In the genomic region with DNA sequence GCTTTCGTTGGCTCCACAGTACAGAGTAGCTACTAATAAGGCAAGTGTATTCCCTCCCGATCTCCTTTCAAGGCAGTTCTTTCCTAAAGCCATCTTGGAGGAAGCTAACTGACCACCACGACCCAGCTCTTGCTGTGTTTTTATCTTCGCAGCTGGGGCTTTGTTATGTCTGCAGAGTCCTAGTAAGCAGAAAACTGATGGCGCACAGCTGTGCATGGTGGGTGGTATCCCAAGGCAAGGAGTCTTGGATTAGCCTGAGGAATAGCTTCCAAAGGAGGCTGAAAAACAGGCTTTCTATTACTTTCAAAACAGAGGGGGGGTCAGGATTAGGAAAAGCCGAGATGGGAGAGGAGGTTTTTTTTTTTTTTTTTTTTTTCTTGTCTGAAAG, we compare ENCODE assay signal across 8 mouse cellular contexts. TPM values are rescaled to one million over a fixed set of nuclear protein-coding genes. Genes with fewer than 3 reads are reported as not detected.
DNase-seq lines count a peak whose midpoint lies in the region; ATAC-seq and TF ChIP-seq lines count a peak whose summit lies in the region.

No protein-coding gene starts in this region.

- peaks cover 18% of the 10 kb centered on the region for H3K27me3 ChIP-seq in forebrain, embryonic 12.5 days
- peaks cover 4% of the 10 kb centered on the region; the same call in 1 of the 2 replicates for H3K27me3 ChIP-seq in forebrain, embryonic 13.5 days
- H3K27me3 ChIP-seq in hindbrain, embryonic 13.5 days: 0 out of 2 replicates have a peak, but pooled peaks cover 4% of the 10 kb centered on the region
- H3K27me3 ChIP-seq in cerebellum, adult 2 months (ENCODE audit: control insufficient read depth, insufficient read depth, low read length): no peaks in the 10 kb centered on the region; the same call in 1 of the 2 replicates

- no peak overlapping the region for H3K9ac ChIP-seq in forebrain, embryonic 12.5 days
- H3K9ac ChIP-seq in forebrain, embryonic 13.5 days: no peak overlapping the region
- H3K9ac ChIP-seq in hindbrain, embryonic 13.5 days: no peak overlapping the region

- peaks cover 7% of the 10 kb centered on the region for H3K4me1 ChIP-seq in forebrain, embryonic 12.5 days
- H3K4me1 ChIP-seq in forebrain, embryonic 13.5 days: no peaks in the 10 kb centered on the region
- H3K4me1 ChIP-seq in hindbrain, embryonic 13.5 days (replicated peaks): no peaks in the 10 kb centered on the region
- H3K4me1 ChIP-seq in cerebellum, adult 2 months (ENCODE audit: control insufficient read depth, insufficient read depth, low read length): no peaks in the 10 kb centered on the region

- no peak for ATAC-seq in forebrain, embryonic 12.5 days (ENCODE audit: low FRiP score)
- no peak for ATAC-seq in forebrain, embryonic 13.5 days
- no peak for ATAC-seq in hindbrain, embryonic 13.5 days (ENCODE audit: low FRiP score)
- no peak for ATAC-seq in megakaryocyte-erythroid progenitor cell, adult 5-6 weeks (replicated peaks; ENCODE audit: low FRiP score, low TSS enrichment, poor library complexity, severe bottlenecking)

- WGBS in forebrain, embryonic 12.5 days: 4% methylated on average over 6 of the region's 6 CpGs
- 5% methylated on average over 6 of the region's 6 CpGs for WGBS in forebrain, embryonic 13.5 days
- WGBS in hindbrain, embryonic 13.5 days: 6% methylated on average over 6 of the region's 6 CpGs
- WGBS in cerebellum, adult 2 months: 23% methylated on average over 6 of the region's 6 CpGs

- no peak overlapping the region for H3K4me3 ChIP-seq in forebrain, embryonic 12.5 days (replicated peaks)
- no peak overlapping the region for H3K4me3 ChIP-seq in forebrain, embryonic 13.5 days
- H3K4me3 ChIP-seq in hindbrain, embryonic 13.5 days: no peak overlapping the region
- no peak overlapping the region for H3K4me3 ChIP-seq in cerebellum, adult 2 months (replicated peaks; ENCODE audit: insufficient read depth, low read depth, low read length)

- no peaks in the 10 kb centered on the region for H3K36me3 ChIP-seq in forebrain, embryonic 12.5 days (replicated peaks)
- no peaks in the 10 kb centered on the region for H3K36me3 ChIP-seq in forebrain, embryonic 13.5 days (ENCODE audit: poor library complexity, severe bottlenecking)
- no peaks in the 10 kb centered on the region for H3K36me3 ChIP-seq in hindbrain, embryonic 13.5 days

- TF ChIP-seq CTCF in cerebellum, adult 2 months (IDR thresholded peaks at IDR 0.05; ENCODE audit: borderline replicate concordance, insufficient read depth, low read depth, low read length): no peak

- H3K9me3 ChIP-seq in forebrain, embryonic 12.5 days: no peaks in the 10 kb centered on the region
- no peaks in the 10 kb centered on the region for H3K9me3 ChIP-seq in forebrain, embryonic 13.5 days (replicated peaks)
- no peaks in the 10 kb centered on the region for H3K9me3 ChIP-seq in hindbrain, embryonic 13.5 days

- peak; percentile 37 for DNase-seq in embryo, embryonic 9.5 days (ENCODE audit: extremely low spot score)
- peak; percentile 82 for DNase-seq in lung, postnatal 10 days
- no peak for DNase-seq in cerebellum, adult 2 months
- no peak for DNase-seq in layer of hippocampus, postnatal 14 days (ENCODE audit: low spot score in 2 of 2)

- no peak overlapping the region for H3K27ac ChIP-seq in forebrain, embryonic 12.5 days
- no peak overlapping the region for H3K27ac ChIP-seq in forebrain, embryonic 13.5 days
- H3K27ac ChIP-seq in hindbrain, embryonic 13.5 days: no peak overlapping the region
- no peak overlapping the region for H3K27ac ChIP-seq in cerebellum, adult 2 months (ENCODE audit: insufficient read depth, low read length)

- peak overlapping the region; percentile 17; the same call in 1 of the 2 replicates for H3K4me2 ChIP-seq in forebrain, embryonic 12.5 days
- no peak overlapping the region for H3K4me2 ChIP-seq in forebrain, embryonic 13.5 days
- peak overlapping the region; percentile 11; the same call in 1 of the 2 replicates for H3K4me2 ChIP-seq in hindbrain, embryonic 13.5 days

- no peak for TF ChIP-seq POLR2A in cerebellum, adult 2 months (IDR thresholded peaks at IDR 0.05; ENCODE audit: borderline replicate concordance, insufficient read depth, low read length)

RNA-seq across cellular contexts. Expression of a gene that starts 17.5 kb away (rescaled TPM):
- 9.4 and 12.0 TPM in 2 replicates for polyA plus RNA-seq in forebrain, embryonic 12.5 days (2016; fragmentation: Nextera tagmentation; extraction: Ambion mirVana)
- 2.7 and 3.0 TPM in 2 replicates for polyA plus RNA-seq in forebrain, embryonic 13.5 days (2015; fragmentation: Nextera tagmentation; extraction: Ambion mirVana)
- polyA plus RNA-seq in hindbrain, embryonic 13.5 days (2015; fragmentation: Nextera tagmentation; extraction: Ambion mirVana): 4.3 and 4.4 TPM in 2 replicates
- total RNA-seq in megakaryocyte-erythroid progenitor cell, adult 5-6 weeks (2014; fragmentation: Nextera tagmentation): 3.2 and 3.8 TPM in 2 replicates
- total RNA-seq in megakaryocyte-erythroid progenitor cell, adult 5-6 weeks (2017): 0.42 and 0.91 TPM in 2 replicates
- polyA plus RNA-seq in cerebellum, adult 2 months (2012; rRNA removed): 1.1 and 1.3 TPM in 2 replicates
- total RNA-seq in layer of hippocampus, postnatal 14 days (2021): 1 to 10 TPM; 1.4 to 2.7 TPM

RNA-seq across cellular contexts. Expression of a gene that starts 53.8 kb away (rescaled TPM):
- 61.0 and 66.5 TPM in 2 replicates for polyA plus RNA-seq in forebrain, embryonic 12.5 days (2016; fragmentation: Nextera tagmentation; extraction: Ambion mirVana)
- polyA plus RNA-seq in forebrain, embryonic 13.5 days (2015; fragmentation: Nextera tagmentation; extraction: Ambion mirVana): 69.6 and 75.6 TPM in 2 replicates
- polyA plus RNA-seq in hindbrain, embryonic 13.5 days (2015; fragmentation: Nextera tagmentation; extraction: Ambion mirVana): 43.1 and 49.4 TPM in 2 replicates
- total RNA-seq in megakaryocyte-erythroid progenitor cell, adult 5-6 weeks (2014; fragmentation: Nextera tagmentation): 13.8 and 17.2 TPM in 2 replicates
- total RNA-seq in megakaryocyte-erythroid progenitor cell, adult 5-6 weeks (2017): 24.2 and 29.4 TPM in 2 replicates
- 19.3 and 21.1 TPM in 2 replicates for polyA plus RNA-seq in cerebellum, adult 2 months (2012; rRNA removed)
- total RNA-seq in layer of hippocampus, postnatal 14 days (2021): 10 to 100 TPM; 24.4 to 25.9 TPM

Comparison
In these comparisons a context has a peak if more than half of its experiments do, and no peak if none do; other contexts are left out.
1. DNase-seq: peak in embryo, embryonic 9.5 days (single experiment) and lung, postnatal 10 days (single experiment); none in cerebellum, adult 2 months (0 of 2) and layer of hippocampus, postnatal 14 days (0 of 2).